Mouse (Mus musculus): ENCODE measurements around the gene Rbbp6. TPM values are rescaled to one million over a fixed set of nuclear protein-coding genes. Genes with fewer than 3 reads are reported as not detected.

The Rbbp6 gene
- total RNA-seq, 4 experiments from 2014 or later = 26.0 to 34.3 (median 29.9) TPM

DNA sequence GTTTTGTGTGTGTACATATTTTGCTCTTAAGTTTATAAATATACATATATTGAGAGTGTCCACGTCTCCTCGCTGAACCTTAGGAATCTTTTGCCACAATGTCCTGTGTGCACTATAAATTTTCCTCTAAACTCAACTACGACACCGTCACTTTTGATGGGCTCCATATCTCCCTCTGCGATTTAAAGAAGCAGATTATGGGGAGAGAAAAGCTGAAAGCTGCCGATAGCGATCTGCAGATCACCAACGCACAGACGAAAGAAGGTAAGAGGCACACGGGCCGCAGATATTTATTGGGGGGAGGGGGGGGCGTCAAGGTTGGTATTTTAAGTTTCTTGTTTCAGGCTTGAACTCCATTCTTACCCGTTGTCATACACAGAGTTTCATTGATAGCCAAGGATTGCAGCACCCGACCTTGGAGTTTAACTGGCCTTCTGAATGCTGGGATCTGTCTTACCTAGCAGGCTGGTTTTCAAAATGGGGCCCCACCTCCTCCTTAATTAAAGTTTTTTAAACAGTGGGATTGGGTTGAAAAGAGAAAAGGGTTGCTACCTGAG lies 5.5 kb downstream of the Rbbp6 start:
- no peak for DNase-seq (ENCODE audit: low spot score)

DNA sequence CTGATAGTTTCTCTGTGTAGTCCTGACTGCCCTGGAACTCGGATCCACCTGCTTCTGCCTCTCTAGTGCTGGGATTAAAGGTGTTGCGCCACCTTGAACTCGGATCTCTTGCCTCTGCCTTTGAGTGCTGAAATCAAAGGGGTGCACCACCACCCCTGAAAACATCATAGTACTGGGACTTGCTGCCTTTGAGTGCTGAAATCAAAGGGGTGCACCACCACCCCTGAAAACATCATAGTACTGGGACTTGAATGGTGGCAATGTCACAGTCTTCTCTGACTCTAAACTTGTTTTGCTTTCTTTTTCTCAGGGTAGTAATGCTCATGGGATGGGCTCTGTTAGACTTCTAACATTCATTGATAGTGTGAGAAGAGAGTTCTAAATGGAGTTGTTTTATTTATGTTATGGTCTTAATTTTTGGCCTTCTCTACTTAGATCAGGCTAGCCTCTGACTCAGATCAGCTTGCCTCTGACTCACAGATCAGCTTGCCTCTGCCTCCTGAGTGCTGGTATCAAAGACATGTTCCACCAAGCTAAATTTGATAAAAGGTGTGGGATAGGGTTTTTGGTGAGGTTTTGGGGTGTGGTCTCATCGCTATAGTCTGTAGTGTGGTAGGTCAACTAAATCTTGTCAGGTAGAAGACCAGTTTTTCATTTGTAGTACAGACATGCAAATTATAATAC lies 6.7 kb downstream of the Rbbp6 start:
- no peak for DNase-seq (ENCODE audit: low spot score)

DNA sequence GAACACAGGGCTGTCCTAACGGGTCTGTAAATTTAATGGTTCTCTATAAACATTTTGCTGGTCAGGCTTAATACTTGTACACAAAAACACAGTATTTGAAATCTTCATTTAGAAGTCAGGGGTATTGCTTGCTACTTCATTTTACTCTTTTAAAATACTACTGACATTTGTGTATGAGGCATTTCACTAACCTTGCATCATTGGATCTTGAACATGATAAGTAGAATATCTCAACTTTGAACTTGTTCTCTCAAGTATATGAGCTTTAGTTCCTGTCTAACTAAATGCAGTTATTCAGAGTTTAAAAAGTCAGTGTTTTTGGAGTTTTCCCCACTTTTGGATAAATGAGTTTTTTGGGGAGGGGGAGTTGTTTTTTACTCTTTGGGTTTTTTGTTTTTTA lies 14.0 kb downstream of the Rbbp6 start:
- no peak for DNase-seq (ENCODE audit: low spot score)

DNA sequence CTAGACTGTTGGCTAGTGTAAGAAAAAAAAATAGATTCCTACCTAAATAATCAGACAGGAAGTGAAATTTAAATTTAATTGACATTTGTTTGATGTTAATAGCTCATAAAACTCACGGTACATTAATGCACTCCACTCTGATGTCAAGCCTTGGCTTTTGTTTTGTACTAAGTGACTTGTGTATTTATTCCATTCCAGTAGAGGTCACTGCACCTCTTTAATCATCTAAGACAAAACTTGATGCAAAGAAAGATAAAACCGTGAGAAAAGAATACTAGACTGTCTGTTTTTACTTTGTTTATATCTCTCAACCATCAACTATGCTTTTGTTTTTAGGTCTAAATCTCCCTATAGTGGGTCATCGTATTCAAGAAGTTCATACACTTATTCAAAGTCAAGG lies 32.7 kb downstream of the Rbbp6 start:
- no peak for DNase-seq (ENCODE audit: low spot score)

DNA sequence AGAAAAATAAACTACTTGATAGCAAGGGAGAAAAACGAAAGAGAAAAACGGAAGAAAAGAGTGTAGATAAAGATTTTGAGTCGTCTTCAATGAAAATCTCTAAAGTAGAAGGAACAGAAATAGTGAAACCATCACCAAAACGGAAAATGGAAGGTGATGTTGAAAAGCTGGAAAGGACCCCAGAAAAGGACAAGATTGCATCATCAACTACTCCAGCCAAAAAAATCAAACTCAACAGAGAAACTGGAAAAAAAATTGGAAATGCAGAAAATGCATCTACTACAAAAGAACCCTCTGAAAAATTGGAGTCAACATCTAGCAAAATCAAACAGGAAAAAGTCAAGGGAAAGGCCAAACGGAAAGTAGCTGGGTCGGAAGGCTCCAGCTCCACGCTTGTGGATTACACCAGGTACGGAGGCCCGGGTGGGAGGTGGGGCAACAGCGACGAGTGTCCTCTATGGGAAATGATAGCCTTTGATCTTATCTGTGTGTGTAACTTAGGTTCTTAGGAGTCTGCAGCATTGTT lies 34.4 kb downstream of the Rbbp6 start:
- peak; percentile 46 for DNase-seq (ENCODE audit: low spot score)

DNA sequence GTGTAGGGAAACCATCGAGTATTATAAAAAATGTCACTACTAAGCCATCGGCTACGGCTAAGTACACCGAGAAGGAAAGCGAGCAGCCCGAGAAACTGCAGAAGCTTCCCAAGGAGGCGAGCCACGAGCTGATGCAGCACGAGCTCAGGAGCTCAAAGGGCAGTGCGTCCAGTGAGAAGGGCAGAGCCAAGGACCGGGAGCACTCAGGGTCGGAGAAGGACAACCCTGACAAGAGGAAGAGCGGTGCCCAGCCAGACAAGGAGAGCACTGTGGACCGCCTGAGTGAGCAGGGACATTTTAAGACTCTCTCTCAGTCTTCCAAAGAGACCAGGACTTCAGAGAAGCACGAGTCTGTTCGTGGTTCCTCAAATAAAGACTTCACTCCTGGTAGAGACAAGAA lies 35.3 kb downstream of the Rbbp6 start:
- DNase-seq (ENCODE audit: low spot score) = no peak

DNA sequence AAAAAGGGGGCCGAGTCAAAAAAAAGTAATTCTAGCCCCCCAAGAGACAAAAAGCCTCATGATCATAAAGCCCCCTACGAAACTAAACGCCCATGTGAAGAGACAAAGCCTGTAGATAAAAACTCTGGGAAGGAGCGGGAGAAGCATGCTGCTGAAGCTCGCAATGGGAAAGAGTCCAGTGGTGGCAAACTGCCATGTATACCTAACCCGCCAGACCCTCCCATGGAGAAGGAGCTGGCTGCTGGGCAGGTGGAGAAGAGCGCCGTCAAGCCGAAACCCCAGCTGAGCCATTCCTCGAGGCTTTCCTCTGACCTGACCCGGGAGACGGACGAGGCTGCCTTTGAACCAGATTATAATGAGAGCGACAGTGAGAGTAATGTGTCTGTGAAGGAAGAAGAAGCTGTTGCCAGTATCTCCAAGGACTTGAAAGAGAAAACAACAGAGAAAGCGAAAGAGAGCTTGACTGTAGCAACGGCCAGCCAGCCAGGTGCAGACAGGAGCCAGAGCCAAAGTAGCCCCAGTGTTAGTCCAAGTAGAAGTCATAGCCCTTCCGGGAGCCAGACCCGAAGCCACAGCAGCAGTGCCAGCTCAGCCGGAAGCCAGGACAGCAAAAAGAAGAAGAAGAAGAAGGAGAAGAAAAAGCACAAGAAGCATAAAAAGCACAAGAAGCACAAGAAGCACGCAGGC lies 36.0 kb downstream of the Rbbp6 start:
- DNase-seq (ENCODE audit: low spot score) = no peak

DNA sequence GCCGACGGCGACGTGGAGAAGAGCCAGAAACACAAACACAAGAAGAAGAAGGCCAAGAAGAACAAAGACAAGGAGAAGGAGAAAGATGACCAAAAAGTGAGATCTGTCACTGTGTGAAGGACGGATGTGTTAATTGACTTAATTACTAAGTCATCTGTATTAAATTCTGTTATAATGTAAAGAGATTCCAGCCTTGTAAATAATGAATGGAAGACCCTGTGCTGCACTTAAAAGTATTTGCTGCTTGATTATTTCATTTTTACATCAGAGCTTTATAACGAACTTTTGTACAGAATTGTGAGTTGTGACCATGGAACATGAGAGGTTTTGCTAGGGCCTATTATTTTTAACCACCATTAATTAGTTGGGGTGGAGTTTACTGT lies 36.5 kb downstream of the Rbbp6 start:
- no peak for DNase-seq (ENCODE audit: low spot score)

DNA sequence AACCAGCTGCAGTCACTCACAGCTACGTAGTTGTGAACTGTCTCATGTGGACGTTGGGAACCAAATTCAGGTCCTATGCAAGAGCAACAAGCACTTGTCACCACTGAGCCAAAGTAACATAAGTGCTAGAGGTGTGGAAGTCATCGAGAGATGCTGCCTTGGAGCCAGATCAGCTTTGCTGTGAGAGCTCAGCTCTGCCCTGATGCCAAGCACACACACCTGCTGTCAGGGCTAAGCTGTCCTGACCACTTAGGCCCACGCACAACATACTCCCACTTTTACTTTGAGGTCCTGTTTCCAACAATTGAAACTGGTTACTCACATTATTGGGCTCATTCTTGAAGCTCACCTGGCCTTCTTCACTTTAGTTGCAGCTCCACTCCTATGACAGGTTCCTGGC lies 37.7 kb downstream of the Rbbp6 start:
- DNase-seq (ENCODE audit: low spot score) = no peak

DNA sequence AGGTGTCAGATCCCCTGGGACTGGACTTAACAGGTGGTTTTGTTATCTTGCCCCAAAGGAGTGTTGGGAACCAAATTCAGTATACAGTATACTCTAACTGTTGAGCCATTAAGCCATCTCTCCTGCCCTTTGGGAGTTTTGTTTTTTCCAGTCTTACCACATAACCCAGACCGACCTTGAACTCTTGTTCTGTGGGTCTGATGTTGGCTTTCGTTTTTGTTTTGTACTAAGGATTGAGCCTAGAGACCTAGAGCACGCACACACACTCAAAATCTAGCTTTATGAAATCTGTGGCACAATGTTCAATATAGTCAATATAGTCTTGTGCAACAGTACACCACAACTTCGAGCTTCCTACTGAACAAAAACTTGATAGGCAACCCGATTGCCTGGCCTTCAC lies 39.0 kb downstream of the Rbbp6 start:
- DNase-seq (ENCODE audit: low spot score) = no peak

DNA sequence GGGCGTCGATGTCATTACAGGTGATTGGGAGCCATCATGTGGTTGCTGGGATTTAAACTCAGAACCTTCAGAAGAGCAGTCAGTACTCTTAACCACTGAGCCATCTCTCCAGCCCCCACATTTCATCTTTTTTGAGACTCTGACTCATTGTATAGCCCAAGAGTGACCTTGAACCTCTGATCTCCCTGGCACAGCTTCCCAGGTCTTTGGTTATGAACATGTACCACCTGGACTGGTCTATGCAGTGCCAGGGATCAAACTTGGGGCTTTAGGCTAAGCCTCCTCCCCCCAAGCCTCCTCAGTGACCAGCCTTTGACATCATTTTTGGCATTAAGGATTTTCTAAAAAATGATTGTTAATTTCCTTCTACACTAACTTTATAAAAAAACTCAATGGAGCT lies 40.8 kb downstream of the Rbbp6 start:
- no peak for DNase-seq (ENCODE audit: low spot score)

DNA sequence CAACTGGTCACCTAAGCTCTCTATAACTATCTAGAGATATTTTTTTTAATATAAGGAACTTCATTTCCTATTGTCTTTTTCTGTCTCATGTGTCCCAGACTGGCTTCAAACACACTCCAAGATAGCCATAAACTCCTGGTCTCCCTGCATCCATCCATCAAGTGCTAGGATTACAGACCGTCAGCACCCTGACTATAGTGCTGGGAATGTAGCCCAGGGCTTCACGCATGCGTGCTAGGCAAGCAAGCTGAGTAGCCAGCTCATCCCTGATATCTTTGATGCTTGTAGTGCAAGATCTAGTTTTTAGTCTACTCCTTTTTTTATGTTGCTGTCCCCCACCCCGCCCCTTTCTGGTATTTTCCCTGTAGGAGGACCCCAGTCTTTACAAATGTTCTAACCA lies 42.3 kb downstream of the Rbbp6 start:
- DNase-seq (ENCODE audit: low spot score) = no peak

DNA sequence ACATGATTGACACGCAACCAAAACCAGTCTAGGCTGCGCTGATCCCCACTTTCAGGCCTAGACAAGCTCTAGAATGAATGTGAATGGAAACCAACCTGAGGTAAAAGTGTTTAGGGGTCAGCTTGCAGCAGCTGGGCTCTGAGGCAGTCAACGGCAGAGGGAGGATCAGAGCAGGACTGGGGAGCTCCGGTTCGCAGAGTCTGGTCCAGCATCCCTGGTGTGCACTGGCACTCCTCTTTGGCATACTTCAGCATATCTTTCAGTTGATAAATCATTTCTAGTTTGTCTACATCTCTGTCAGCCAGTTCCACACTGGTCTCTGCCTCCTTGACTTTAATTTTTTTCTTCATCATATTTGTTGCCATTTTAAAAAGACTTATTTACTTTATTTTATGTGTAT lies 48.0 kb downstream of the Rbbp6 start:
- no peak for DNase-seq (ENCODE audit: low spot score)

DNA sequence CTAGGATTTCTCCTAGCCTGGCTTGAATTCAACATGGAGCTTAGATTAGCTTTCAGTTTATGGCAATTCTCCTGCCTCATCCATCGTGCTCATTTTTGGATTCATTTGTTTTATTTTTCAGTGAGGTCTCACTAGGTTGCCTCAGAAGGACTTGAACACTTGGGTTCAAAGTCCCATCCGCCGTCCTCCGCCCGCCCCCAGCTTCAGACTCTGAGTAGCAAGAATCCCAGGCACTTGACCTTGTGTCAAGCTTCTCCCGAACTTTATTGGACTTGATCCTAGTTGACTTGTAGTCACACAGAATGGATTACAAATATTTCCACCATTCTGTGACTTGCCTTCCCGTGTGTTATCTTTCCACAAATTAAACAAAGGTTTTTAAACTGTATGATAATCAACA lies 49.2 kb downstream of the Rbbp6 start:
- no peak for DNase-seq (ENCODE audit: low spot score)

DNA sequence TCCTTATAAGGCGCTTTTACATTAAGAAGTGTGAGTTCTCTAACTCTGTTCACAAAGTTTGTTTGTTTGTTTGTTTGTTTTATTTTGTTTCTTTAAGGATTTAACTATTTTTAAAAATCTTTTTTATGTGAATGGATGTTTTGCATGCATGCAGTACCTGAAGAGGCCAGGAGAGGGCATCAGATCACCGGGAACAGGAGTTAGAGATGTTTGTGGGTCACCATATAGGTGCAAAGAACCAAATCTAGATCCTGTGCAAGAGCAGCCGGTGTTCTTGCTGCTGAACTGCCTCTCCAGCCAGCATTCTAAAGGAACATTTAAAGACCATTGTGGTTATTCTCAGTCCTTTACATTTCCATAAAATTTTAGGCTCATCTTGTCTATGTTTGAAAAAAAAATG lies 52.1 kb downstream of the Rbbp6 start:
- peak; percentile 18 for DNase-seq (ENCODE audit: low spot score)

DNA sequence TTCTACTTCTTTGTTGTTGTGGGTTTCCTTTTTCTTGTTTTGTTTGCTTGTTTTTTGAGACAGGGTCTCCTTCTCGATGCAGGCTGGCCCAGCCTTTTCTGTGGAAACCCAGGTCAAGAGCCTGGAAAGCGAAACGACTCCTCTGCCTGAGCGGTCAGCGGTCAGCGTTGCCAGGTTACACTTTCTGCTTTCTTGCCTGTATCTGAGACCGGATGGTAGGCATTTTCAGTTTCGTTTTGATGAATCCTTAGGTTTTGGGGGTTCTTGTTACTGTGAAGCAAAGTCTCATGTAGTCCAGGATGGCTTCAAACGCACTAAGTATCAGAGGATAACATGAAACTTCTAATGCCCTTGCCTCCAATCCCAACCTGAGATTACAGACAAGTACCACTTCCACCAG lies 59.6 kb downstream of the Rbbp6 start:
- no peak for DNase-seq (ENCODE audit: low spot score)

DNA sequence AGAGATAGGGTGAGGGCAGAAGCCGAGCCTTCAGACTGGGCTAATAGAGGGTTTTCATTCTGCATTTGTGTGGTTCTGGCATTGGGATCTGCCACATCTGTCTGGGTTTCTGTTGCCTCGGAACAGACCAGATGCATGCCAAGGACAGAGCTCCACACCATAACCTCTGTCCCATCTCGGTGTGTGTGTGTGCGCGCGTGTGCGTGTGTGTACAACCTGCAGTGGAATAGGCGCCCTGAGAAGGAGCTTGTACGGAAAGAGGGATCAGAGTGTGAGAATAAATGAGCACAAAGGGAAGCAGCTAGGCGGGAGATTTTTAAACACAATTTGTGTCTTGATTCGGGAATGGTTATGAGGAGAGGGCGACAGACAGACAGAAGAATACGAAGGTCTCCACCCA lies 64.8 kb downstream of the Rbbp6 start:
- no peak for DNase-seq (ENCODE audit: low spot score)

DNA sequence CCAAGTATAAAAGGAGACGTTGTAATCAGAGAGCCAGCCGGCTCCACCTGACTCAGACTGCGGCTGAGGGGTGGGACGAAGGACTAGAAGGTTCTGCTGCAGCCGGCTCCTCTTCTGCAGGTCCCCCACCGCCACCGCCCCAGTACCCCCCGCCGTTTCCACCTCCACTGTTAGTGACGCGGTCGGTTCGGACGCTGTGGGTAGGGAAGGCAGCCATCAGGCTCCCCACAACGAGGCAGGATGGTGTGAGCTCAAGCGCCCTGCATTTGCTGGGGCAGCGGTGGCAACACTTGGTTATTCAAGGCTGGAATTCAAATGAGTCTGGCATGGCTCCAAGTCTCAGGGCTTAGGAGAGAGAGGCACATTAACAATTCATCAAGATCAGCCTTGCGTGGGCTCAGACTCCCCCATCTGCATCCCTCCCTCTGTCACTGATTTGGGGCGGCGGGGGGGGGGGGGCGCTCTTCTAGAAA lies 65.3 kb downstream of the Rbbp6 start:
- peak; percentile 11 for DNase-seq (ENCODE audit: low spot score)

DNA sequence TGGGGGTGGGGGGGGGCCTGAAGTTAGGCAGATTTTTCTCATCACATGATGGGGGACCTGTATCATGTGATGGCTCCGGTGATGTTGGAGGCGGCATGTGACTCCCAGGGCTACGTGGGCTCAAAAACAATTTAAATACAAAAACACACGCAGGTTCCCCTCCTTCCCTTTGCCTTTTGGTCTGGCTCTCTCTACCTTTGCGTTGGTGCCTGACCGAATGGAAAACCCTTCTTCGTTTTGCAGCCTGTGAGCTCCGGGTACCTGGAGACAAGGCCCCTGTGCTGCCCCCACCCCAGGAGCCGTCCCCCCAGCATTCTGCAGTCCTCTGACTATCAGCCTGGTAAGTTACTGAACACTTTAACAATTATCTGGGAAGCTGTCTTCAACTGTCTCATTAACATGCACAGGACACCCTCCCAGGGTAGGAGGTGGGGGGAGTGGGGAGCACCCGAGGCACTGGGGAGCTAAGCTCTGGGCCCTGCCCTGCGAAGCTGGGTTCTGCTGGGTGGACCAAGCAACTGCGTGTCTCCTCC lies 65.8 kb downstream of the Rbbp6 start:
- DNase-seq (ENCODE audit: low spot score) = no peak

DNA sequence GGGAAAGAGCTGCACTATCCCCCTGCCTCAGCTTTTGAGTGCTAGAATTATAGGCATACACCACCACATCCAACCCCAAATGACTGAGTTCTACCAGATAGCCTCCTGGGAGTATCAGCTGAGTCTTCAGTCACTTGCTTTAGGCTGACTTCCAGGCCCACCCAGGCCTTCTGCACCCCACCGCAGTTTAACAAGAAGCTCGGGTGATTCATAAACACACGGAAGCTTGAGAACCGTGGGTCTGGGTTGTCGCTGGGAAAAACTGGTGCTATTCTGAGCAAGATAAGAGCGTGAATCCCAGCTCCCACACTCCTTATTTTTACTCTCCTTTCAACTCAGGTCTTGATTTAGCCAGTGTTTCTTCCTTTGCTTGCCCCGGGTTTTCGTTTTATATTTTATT lies 69.8 kb downstream of the Rbbp6 start:
- DNase-seq (ENCODE audit: low spot score) = no peak

DNA sequence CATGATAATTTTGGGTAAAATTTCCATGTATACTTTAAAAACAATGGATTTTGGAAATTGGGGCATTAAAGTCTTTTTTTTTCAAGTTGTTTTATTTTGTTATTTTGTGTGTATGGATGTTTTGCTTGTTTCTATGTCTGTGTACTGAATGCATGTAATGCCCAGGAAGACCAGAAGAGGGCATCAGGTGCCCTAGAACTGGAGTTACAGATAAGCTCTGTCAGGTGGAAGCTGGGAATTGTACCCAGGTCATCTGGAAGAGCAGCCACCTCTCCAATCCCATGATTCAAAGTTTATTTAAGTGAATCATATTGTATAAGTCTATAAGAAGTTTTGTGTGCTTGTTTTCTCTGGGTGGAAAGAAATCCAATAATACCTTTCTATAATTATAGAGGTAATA lies 73.8 kb downstream of the Rbbp6 start:
- no peak for DNase-seq (ENCODE audit: low spot score)

DNA sequence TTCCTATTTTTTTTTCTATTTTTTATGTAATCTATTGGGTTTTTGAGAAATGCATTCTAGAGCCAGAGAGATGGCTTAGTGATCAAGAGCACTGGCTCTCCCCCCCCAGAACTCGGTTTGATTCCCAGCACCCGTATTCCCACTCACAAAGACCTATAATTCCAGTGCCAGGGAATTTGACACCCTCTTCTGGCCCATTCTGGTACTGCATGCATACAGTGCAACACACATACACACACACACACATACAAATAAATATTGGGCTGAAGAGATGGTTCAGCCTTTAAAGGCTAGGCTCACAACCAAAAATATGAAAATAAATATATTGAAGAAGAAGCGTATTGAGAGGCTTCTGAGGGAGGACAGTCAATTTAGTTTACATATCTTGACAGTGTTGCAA lies 79.7 kb downstream of the Rbbp6 start:
- DNase-seq (ENCODE audit: low spot score) = no peak
